Mouse (Mus musculus) gastrocnemius, adult 8-10 months (tissue): Measurements from ENCODE around the gene Mpv17l2. TPM values are rescaled to one million over a fixed set of nuclear protein-coding genes. Genes with fewer than 3 reads are reported as not detected.

ENCODE experiments used
- DNase-seq, 2 experiments: peaks; one replicate each; pipeline ENCODE4 v3.0.0; 2022; ENCODE audit warnings: low spot score in 2 of 2
- total RNA-seq, 4 experiments: library from RNA; stranded (reverse); gene quantifications; 2 replicates each; pipeline ENCODE4 v1.2.4; 2022

Gene Mpv17l2
- total RNA-seq, 4 experiments from 2014 or later: 19.7 to 24.6 (median 22.2) TPM

GRCm38 (mm10) chr8:70791294-70791701 lies 30.6 kb upstream of the Mpv17l2 start:
- DNase-seq: no peak

GRCm38 (mm10) chr8:70790846-70791245 lies 30.1 kb upstream of the Mpv17l2 start:
- no peak for DNase-seq

- no peak for DNase-seq
Observed at GRCm38 (mm10) chr8:70789046-70789445, 28.3 kb upstream of the Mpv17l2 start.

GRCm38 (mm10) chr8:70787941-70788667 lies 27.4 kb upstream of the Mpv17l2 start:
- DNase-seq: no peak

GRCm38 (mm10) chr8:70787051-70787445 lies 26.3 kb upstream of the Mpv17l2 start:
- DNase-seq: no peak

- no peak for DNase-seq
Observed at GRCm38 (mm10) chr8:70786291-70787050, 25.7 kb upstream of the Mpv17l2 start.

GRCm38 (mm10) chr8:70780093-70780492 lies 19.3 kb upstream of the Mpv17l2 start:
- DNase-seq: no peak

GRCm38 (mm10) chr8:70776496-70777444 lies 16.0 kb upstream of the Mpv17l2 start, which contains the start of gene Pik3r2:
Pik3r2 (minus strand) TSS chr8:70776713.
- peak; percentile 96 to 97 for DNase-seq

- DNase-seq: peak in 1 of 2 experiments; percentile 44
Observed at GRCm38 (mm10) chr8:70775851-70776495, 15.2 kb upstream of the Mpv17l2 start.

- peak in 1 of 2 experiments; percentile 49 for DNase-seq
Observed at GRCm38 (mm10) chr8:70775227-70775626, 14.5 kb upstream of the Mpv17l2 start.

GRCm38 (mm10) chr8:70774740-70775139 lies 14.0 kb upstream of the Mpv17l2 start:
- DNase-seq: no peak

GRCm38 (mm10) chr8:70773833-70774232 lies 13.1 kb upstream of the Mpv17l2 start:
- peak; percentile 89 to 95 for DNase-seq

GRCm38 (mm10) chr8:70773410-70773809 lies 12.7 kb upstream of the Mpv17l2 start:
- DNase-seq: no peak

GRCm38 (mm10) chr8:70772890-70773289 lies 12.1 kb upstream of the Mpv17l2 start:
- DNase-seq: no peak

GRCm38 (mm10) chr8:70772075-70772474 lies 11.3 kb upstream of the Mpv17l2 start:
- DNase-seq: no peak

- no peak for DNase-seq
Observed at GRCm38 (mm10) chr8:70771217-70771616, 10.5 kb upstream of the Mpv17l2 start.

- DNase-seq: no peak
Observed at GRCm38 (mm10) chr8:70770748-70771147, 10.0 kb upstream of the Mpv17l2 start.

GRCm38 (mm10) chr8:70769858-70770257 lies 9.1 kb upstream of the Mpv17l2 start:
- no peak for DNase-seq

GRCm38 (mm10) chr8:70769359-70769758 lies 8.6 kb upstream of the Mpv17l2 start:
- peak; percentile 86 to 88 for DNase-seq

GRCm38 (mm10) chr8:70768956-70769355 lies 8.2 kb upstream of the Mpv17l2 start:
- DNase-seq: no peak

- no peak for DNase-seq
Observed at GRCm38 (mm10) chr8:70768231-70768776, 7.6 kb upstream of the Mpv17l2 start.
